Mouse (Mus musculus): Measurements from ENCODE around the gene Rnf169.

DNA sequence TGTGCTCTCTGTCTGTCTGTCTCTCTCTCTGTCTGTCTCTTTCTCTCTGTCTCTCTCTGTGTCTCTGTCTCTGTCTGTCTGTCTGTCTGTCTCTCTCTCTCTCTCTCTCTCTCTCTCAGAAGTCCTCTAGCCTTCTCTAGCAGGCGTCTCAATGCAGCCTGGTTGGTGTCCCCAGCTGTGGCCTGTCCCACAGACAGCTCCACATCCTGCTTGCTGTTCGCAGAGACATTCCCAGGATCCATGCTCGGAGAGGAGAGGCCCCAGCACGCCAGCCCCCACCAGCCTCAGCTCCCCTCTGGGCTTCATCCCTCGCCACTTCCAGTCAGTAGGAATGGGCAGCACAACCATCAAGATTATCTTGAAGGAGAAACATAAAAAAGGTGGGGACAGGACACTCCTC lies 47.1 kb upstream of the Rnf169 start:
- TF ChIP-seq CTCF (IDR thresholded peaks at IDR 0.05; ENCODE audit: control insufficient read depth, insufficient read depth, insufficient replicate concordance, low read depth, low read length) (no peak), POLR2A (IDR thresholded peaks at IDR 0.05; ENCODE audit: control insufficient read depth, low read depth, low read length) (no peak)
